Mouse (Mus musculus): ENCODE results near the gene Cenps. TPM values are rescaled to one million over a fixed set of nuclear protein-coding genes. Genes with fewer than 3 reads are reported as not detected.

Gene Cenps
- polyA plus RNA-seq (2011; ENCODE audit: insufficient read length, low read depth, missing spikeins) = 7.3 and 8.9 TPM in 2 replicates

- Histone ChIP-seq H3K27ac (ENCODE audit: insufficient read depth, low read length) (no peak within 1 kb of the TSS), H3K4me3 (ENCODE audit: insufficient read depth, low read length) (peak within 1 kb of the TSS; percentile 52), H3K4me1 (ENCODE audit: control insufficient read depth, insufficient read depth, low read length) (peaks cover 3% of the 10 kb centered on the region)
- peak; percentile 63 for TF ChIP-seq POLR2A (IDR thresholded peaks at IDR 0.05; ENCODE audit: low read depth, low read length)
- peak; percentile 85 for TF ChIP-seq CTCF (IDR thresholded peaks at IDR 0.05; ENCODE audit: borderline replicate concordance, insufficient read depth, low read length)
Observed at GRCm38 (mm10) chr4:149136982-149137770, at the start of gene Cenps. Gene Cenps (minus strand): TSS chr4:149137629.

- H3K27ac ChIP-seq (ENCODE audit: insufficient read depth, low read length) = no peak overlapping the region
- TF ChIP-seq POLR2A (IDR thresholded peaks at IDR 0.05; ENCODE audit: low read depth, low read length) (no peak), CTCF (IDR thresholded peaks at IDR 0.05; ENCODE audit: borderline replicate concordance, insufficient read depth, low read length) (peak; percentile 54; the same call in 1 of the 2 replicates)
- H3K4me3 ChIP-seq (ENCODE audit: insufficient read depth, low read length) = no peak overlapping the region
- H3K4me1 ChIP-seq (ENCODE audit: control insufficient read depth, insufficient read depth, low read length) = no peaks in the 10 kb centered on the region
Observed at GRCm38 (mm10) chr4:149182755-149183154, 45.3 kb upstream of the Cenps start.

GRCm38 (mm10) chr4:149182192-149182591, 44.8 kb upstream of the Cenps start:
- H3K27ac ChIP-seq (ENCODE audit: insufficient read depth, low read length) = no peak overlapping the region
- H3K4me3 ChIP-seq (ENCODE audit: insufficient read depth, low read length) = no peak overlapping the region
- no peak for TF ChIP-seq POLR2A (IDR thresholded peaks at IDR 0.05; ENCODE audit: low read depth, low read length)
- no peaks in the 10 kb centered on the region for H3K4me1 ChIP-seq (ENCODE audit: control insufficient read depth, insufficient read depth, low read length)

DNA sequence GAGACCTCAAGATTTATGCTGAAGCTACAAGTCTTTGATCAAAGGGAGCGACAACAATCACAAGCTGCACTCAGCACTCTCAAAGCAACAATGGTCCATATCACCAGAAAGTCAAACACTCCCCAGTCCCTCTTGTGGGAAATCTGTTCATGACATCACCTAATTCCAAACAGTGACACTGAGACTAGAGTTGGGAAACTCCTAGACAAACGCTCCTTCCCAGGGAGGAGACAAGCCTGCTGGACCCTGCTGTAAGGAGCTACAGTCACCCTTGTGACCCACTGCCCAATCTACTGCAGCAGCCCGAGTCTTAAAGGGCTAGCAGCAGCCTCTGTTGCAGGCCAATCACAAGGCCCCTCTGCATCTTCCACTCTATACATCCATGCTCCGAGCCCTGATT, 42.1 kb upstream of the Cenps start:
- Histone ChIP-seq H3K4me1 (ENCODE audit: control insufficient read depth, insufficient read depth, low read length) (no peaks in the 10 kb centered on the region), H3K27ac (ENCODE audit: insufficient read depth, low read length) (no peak overlapping the region), H3K4me3 (ENCODE audit: insufficient read depth, low read length) (no peak overlapping the region)
- TF ChIP-seq CTCF (IDR thresholded peaks at IDR 0.05; ENCODE audit: borderline replicate concordance, insufficient read depth, low read length) = no peak
- no peak for TF ChIP-seq POLR2A (IDR thresholded peaks at IDR 0.05; ENCODE audit: low read depth, low read length)

DNA sequence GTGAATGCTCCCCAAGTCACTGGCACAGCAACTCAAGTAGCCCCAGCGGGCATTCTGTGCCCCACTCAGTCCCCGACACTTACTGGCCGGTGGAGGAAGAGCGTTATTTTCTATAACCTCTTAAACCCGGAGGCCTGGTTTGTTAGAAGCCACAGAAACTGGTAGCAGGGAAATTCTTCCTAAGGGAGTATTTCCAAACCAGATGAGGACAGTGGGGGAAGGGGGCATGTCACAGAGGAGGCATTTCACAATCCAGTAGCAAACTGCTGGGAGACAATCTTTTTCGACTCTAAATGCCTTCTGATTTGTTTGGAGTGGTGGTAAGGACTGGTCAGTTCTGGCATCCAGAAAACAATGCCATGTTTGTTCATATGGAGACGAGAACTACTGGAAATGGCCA, 41.7 kb upstream of the Cenps start:
- TF ChIP-seq POLR2A (IDR thresholded peaks at IDR 0.05; ENCODE audit: low read depth, low read length) (no peak), CTCF (IDR thresholded peaks at IDR 0.05; ENCODE audit: borderline replicate concordance, insufficient read depth, low read length) (no peak)
- no peaks in the 10 kb centered on the region for H3K4me1 ChIP-seq (ENCODE audit: control insufficient read depth, insufficient read depth, low read length)
- no peak overlapping the region for H3K27ac ChIP-seq (ENCODE audit: insufficient read depth, low read length)
- H3K4me3 ChIP-seq (ENCODE audit: insufficient read depth, low read length) = no peak overlapping the region

- no peak overlapping the region for H3K4me3 ChIP-seq (ENCODE audit: insufficient read depth, low read length)
- no peak for TF ChIP-seq POLR2A (IDR thresholded peaks at IDR 0.05; ENCODE audit: low read depth, low read length)
- no peak for TF ChIP-seq CTCF (IDR thresholded peaks at IDR 0.05; ENCODE audit: borderline replicate concordance, insufficient read depth, low read length)
- no peaks in the 10 kb centered on the region for H3K4me1 ChIP-seq (ENCODE audit: control insufficient read depth, insufficient read depth, low read length)
- no peak overlapping the region for H3K27ac ChIP-seq (ENCODE audit: insufficient read depth, low read length)
Observed at GRCm38 (mm10) chr4:149178328-149178727, 40.9 kb upstream of the Cenps start.

- H3K4me1 ChIP-seq (ENCODE audit: control insufficient read depth, insufficient read depth, low read length) = peaks cover 6% of the 10 kb centered on the region
- H3K4me3 ChIP-seq (ENCODE audit: insufficient read depth, low read length) = no peak overlapping the region
- TF ChIP-seq POLR2A (IDR thresholded peaks at IDR 0.05; ENCODE audit: low read depth, low read length) (no peak), CTCF (IDR thresholded peaks at IDR 0.05; ENCODE audit: borderline replicate concordance, insufficient read depth, low read length) (no peak)
- H3K27ac ChIP-seq (ENCODE audit: insufficient read depth, low read length) = no peak overlapping the region
Observed at GRCm38 (mm10) chr4:149177046-149177445, 39.6 kb upstream of the Cenps start.

- Histone ChIP-seq H3K4me3 (ENCODE audit: insufficient read depth, low read length) (no peak overlapping the region), H3K27ac (ENCODE audit: insufficient read depth, low read length) (no peak overlapping the region), H3K4me1 (ENCODE audit: control insufficient read depth, insufficient read depth, low read length) (peaks cover 6% of the 10 kb centered on the region)
- TF ChIP-seq CTCF (IDR thresholded peaks at IDR 0.05; ENCODE audit: borderline replicate concordance, insufficient read depth, low read length) (no peak), POLR2A (IDR thresholded peaks at IDR 0.05; ENCODE audit: low read depth, low read length) (no peak)
Observed at GRCm38 (mm10) chr4:149176645-149177044, 39.2 kb upstream of the Cenps start.

DNA sequence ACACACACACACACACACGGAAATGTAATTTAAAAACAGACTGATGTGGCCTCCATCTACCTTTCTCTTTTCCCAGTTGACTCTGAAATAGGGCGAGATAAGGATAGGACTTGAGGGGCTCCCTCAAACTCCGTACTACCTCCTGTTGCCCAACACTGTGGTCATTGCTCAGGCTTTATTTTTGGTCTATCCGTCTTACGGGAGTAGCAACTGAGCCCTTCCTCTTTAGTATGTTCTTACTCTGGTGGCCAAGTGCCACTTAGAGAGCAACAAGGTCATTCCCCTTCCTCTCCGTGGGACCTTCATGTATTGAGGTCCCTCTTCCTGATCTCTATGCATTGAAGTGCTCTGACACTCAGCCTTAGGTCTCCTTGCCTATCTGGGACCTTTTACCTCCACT, 36.2 kb upstream of the Cenps start:
- Histone ChIP-seq H3K4me3 (ENCODE audit: insufficient read depth, low read length) (no peak overlapping the region), H3K4me1 (ENCODE audit: control insufficient read depth, insufficient read depth, low read length) (peaks cover 6% of the 10 kb centered on the region)
- no peak for TF ChIP-seq CTCF (IDR thresholded peaks at IDR 0.05; ENCODE audit: borderline replicate concordance, insufficient read depth, low read length)

DNA sequence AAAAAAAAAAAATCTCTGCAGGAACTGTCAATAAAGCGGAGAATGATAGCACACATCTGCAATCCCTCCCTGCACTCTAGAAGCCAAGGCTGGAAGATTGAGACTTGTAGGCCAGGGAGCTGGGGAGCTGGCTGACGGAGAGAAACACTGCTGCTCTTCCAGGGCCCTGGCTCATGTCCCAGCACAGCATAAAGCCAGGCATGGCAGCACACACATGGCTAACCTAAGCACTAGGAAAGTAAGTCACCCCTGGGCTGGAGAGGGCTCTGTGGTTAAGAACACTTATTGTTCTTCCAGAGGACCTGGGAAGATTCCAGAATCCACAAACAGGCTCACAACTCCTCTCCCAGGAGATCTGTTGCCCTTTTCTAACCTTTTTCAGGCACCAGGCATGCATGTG, 35.2 kb upstream of the Cenps start:
- TF ChIP-seq CTCF (IDR thresholded peaks at IDR 0.05; ENCODE audit: borderline replicate concordance, insufficient read depth, low read length) (no peak), POLR2A (IDR thresholded peaks at IDR 0.05; ENCODE audit: low read depth, low read length) (no peak)
- Histone ChIP-seq H3K4me3 (ENCODE audit: insufficient read depth, low read length) (no peak overlapping the region), H3K4me1 (ENCODE audit: control insufficient read depth, insufficient read depth, low read length) (peaks cover 6% of the 10 kb centered on the region), H3K27ac (ENCODE audit: insufficient read depth, low read length) (peak overlapping the region; percentile 96)

More for the DNA sequence above, 36.2 kb upstream of the Cenps start:
- no peak overlapping the region for H3K27ac ChIP-seq (ENCODE audit: insufficient read depth, low read length)
